Mouse (Mus musculus): ENCODE data around the gene Stra6. TPM values are rescaled to one million over a fixed set of nuclear protein-coding genes. Genes with fewer than 3 reads are reported as not detected.

The Stra6 gene
- not detected in 2 replicates for polyA plus RNA-seq (2011; ENCODE audit: insufficient read depth, insufficient read length, low replicate concordance, missing spikeins)

DNA sequence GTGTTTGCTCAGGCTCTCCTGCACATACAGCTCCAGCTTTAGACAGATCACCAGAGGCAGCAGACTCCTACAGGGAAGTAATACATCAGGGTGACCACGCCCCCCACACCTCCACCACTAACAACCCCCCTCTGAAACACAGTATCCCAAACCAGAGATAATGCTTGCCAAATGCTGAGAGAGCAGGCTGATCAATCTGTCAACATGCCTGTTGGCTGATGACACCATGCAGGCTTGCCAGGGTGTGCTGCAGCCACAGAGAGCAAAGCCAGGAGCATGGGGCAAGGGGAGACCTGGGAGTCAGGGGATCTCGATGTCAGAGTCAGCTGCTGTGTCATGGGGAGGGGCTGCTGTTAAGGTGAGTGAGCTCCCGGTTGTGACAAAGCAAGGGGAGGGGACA, at the start of gene Stra6:
Gene Stra6, plus strand, starts transcription at position 258 of the 400 bp plus-strand sequence.
- H3K4me1 ChIP-seq (ENCODE audit: control insufficient read depth, insufficient read depth, low read length) = no peaks in the 10 kb centered on the region
- WGBS = 6% methylated on average over 3 of the region's 3 CpGs
- no peak within 1 kb of the TSS for H3K4me3 ChIP-seq (replicated peaks; ENCODE audit: control insufficient read depth, low read depth, low read length)
- no peak within 1 kb of the TSS for H3K27ac ChIP-seq (ENCODE audit: control insufficient read depth, insufficient read depth, low read depth, low read length, poor library complexity)
- TF ChIP-seq CTCF (IDR thresholded peaks at IDR 0.05; ENCODE audit: control insufficient read depth, insufficient read depth, low read length) = no peak
- no peak for TF ChIP-seq POLR2A (IDR thresholded peaks at IDR 0.05; ENCODE audit: borderline replicate concordance, control insufficient read depth, low read depth, low read length)

DNA sequence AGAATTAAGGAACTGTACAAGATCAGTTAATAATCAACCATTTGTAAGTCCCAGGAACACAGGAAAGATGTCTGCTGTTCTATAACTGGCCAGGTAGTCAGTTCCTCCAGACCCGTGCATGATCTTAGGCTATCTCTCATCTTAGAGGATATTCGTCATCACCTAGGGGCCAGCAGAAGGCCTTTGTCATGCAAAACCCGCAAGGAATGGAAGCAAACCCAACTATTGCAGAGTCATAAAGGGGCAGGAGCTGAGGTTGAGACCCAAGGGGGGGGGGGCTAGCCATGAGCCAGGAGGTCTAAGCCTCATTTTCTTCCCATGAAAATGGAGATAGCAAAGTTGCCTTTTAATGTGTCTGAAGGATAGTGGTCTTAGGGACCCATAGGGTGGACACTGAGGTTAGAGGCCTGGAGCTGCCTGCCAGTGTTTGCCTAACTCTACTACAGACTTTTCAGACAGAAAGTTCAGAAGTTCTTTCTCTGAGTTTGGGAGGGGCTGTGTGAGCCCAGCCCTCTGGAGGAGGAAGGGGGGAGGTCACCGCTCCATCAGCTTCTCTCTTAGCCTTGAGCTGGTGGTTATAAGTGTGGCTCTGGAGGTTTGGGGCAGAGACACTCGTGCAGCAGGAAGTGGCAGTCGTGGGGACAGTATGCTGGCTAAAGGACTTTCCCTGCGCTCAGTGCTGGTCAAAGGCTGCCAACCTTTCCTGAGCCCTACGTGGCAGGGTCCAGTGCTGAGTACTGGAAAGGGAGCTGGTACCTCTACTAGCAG, 49.0 kb upstream of the Stra6 start:
- Histone ChIP-seq H3K27ac (ENCODE audit: control insufficient read depth, insufficient read depth, low read depth, low read length, poor library complexity) (no peak overlapping the region), H3K4me1 (ENCODE audit: control insufficient read depth, insufficient read depth, low read length) (no peaks in the 10 kb centered on the region), H3K4me3 (replicated peaks; ENCODE audit: control insufficient read depth, low read depth, low read length) (no peak overlapping the region)
- WGBS = 10% methylated on average over 8 of the region's 8 CpGs
- no peak for TF ChIP-seq POLR2A (IDR thresholded peaks at IDR 0.05; ENCODE audit: borderline replicate concordance, control insufficient read depth, low read depth, low read length)
- no peak for TF ChIP-seq CTCF (IDR thresholded peaks at IDR 0.05; ENCODE audit: control insufficient read depth, insufficient read depth, low read length)

DNA sequence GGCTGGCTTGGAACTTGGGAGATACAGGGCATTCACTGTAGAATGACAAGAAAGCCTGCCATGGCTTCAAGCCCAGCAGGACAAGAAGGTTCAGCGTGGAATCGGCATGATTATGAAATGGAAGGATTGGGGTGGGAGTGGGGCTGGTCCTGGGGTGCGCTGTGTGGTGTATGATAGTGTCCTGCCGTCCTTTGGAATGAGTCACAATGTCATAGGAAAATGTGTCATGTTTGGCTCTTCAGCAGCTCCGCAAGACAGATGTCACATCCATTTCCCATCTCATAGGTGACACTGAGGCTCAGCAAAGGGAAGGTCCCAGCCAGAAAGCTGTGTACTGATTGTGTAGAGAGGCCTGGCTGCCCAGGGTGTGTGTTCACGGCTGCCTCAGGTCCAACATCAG, 47.7 kb upstream of the Stra6 start:
- no peak overlapping the region for H3K27ac ChIP-seq (ENCODE audit: control insufficient read depth, insufficient read depth, low read depth, low read length, poor library complexity)
- WGBS = 77% methylated on average over 6 of the region's 6 CpGs
- H3K4me1 ChIP-seq (ENCODE audit: control insufficient read depth, insufficient read depth, low read length) = no peaks in the 10 kb centered on the region
- no peak for TF ChIP-seq POLR2A (IDR thresholded peaks at IDR 0.05; ENCODE audit: borderline replicate concordance, control insufficient read depth, low read depth, low read length)
- TF ChIP-seq CTCF (IDR thresholded peaks at IDR 0.05; ENCODE audit: control insufficient read depth, insufficient read depth, low read length) = no peak
- no peak overlapping the region for H3K4me3 ChIP-seq (replicated peaks; ENCODE audit: control insufficient read depth, low read depth, low read length)

GRCm38 (mm10) chr9:58016962-58017361, 46.6 kb upstream of the Stra6 start:
- WGBS = 72% methylated on average over 3 of the region's 3 CpGs
- Histone ChIP-seq H3K4me1 (ENCODE audit: control insufficient read depth, insufficient read depth, low read length) (no peaks in the 10 kb centered on the region), H3K4me3 (replicated peaks; ENCODE audit: control insufficient read depth, low read depth, low read length) (no peak overlapping the region), H3K27ac (ENCODE audit: control insufficient read depth, insufficient read depth, low read depth, low read length, poor library complexity) (no peak overlapping the region)
- no peak for TF ChIP-seq CTCF (IDR thresholded peaks at IDR 0.05; ENCODE audit: control insufficient read depth, insufficient read depth, low read length)
- TF ChIP-seq POLR2A (IDR thresholded peaks at IDR 0.05; ENCODE audit: borderline replicate concordance, control insufficient read depth, low read depth, low read length) = no peak

DNA sequence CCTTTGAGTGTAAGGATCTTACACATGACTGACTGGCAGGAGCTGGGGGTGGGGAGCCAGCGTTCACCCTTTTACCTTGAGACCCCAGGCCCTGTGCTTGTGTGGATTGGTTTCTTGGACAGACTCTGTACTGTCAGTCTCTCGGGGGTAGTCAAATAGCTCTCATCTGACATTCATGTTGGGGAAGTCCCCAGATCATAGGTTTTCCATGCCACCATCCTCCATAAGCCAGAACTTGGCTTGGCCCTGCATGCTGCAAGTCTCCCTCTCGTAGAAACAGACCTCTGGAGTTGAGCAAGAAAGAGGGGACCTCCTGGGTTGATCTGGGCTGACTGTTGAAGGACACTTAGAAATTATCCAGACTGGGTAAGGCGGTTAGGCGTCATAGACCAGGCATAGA, 45.2 kb upstream of the Stra6 start:
- H3K4me1 ChIP-seq (ENCODE audit: control insufficient read depth, insufficient read depth, low read length) = no peaks in the 10 kb centered on the region
- TF ChIP-seq POLR2A (IDR thresholded peaks at IDR 0.05; ENCODE audit: borderline replicate concordance, control insufficient read depth, low read depth, low read length) (no peak), CTCF (IDR thresholded peaks at IDR 0.05; ENCODE audit: control insufficient read depth, insufficient read depth, low read length) (no peak)
- H3K4me3 ChIP-seq (replicated peaks; ENCODE audit: control insufficient read depth, low read depth, low read length) = no peak overlapping the region
- H3K27ac ChIP-seq (ENCODE audit: control insufficient read depth, insufficient read depth, low read depth, low read length, poor library complexity) = no peak overlapping the region
- WGBS = 72% methylated on average over 5 of the region's 5 CpGs

DNA sequence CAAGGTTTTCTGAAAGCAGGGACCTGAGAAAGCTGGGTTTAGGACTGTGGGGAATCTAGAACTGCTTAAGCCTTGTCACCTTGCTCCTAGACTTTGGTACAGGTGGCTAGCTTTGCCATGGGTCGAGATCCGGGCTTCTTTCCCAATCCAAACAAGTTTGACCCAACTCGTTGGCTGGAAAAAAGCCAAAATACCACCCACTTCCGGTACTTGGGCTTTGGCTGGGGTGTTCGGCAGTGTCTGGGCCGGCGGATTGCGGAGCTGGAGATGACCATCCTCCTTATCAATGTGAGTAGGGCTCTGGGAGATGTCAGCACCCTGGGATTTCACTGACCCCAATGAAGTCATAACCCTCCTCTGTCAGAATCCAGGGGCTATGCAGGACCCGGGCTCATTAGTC, 37.6 kb upstream of the Stra6 start:
- no peak for TF ChIP-seq POLR2A (IDR thresholded peaks at IDR 0.05; ENCODE audit: borderline replicate concordance, control insufficient read depth, low read depth, low read length)
- TF ChIP-seq CTCF (IDR thresholded peaks at IDR 0.05; ENCODE audit: control insufficient read depth, insufficient read depth, low read length) = no peak
- H3K4me1 ChIP-seq (ENCODE audit: control insufficient read depth, insufficient read depth, low read length) = no peaks in the 10 kb centered on the region
- no peak overlapping the region for H3K27ac ChIP-seq (ENCODE audit: control insufficient read depth, insufficient read depth, low read depth, low read length, poor library complexity)
- H3K4me3 ChIP-seq (replicated peaks; ENCODE audit: control insufficient read depth, low read depth, low read length) = no peak overlapping the region
- WGBS = 79% methylated on average over 9 of the region's 9 CpGs

DNA sequence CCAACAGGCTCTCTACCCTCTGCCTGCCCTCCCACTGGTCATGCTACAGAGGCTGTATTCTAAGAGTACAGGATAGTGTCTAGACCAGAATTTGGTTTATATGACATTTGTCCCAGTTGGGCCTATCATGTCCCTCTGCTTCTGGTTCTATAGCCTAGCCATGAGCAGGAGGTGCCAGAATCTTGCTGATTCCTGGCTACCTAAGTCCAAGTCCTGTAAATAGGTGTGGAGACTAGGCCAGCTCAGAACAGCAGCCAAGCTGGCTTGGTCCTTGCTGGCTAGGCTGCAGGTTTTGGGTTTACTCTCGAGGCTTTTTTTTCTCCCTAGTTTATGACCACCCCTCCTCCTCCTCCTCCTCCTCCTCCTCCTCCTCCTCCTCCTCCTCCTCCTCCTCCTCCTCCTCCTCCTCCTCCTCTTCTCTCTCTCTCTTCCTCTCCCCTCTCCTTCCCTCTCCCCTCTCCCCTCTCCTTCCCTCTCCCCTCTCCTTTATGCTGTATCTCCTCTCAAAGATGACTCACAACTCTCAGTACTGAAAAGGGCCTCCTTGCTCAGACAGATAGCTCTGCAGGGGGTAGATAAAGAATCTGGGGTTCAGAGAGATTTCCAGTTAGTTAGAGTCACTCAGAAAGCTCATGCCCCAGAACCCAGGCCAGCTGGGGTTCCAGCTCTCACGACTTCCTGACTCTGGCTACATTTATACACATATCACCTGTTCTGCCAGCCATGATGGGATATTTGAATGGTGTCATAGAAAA, 36.0 kb upstream of the Stra6 start:
- no peak overlapping the region for H3K27ac ChIP-seq (ENCODE audit: control insufficient read depth, insufficient read depth, low read depth, low read length, poor library complexity)
- 28% methylated on average over 2 of the region's 2 CpGs for WGBS
- H3K4me1 ChIP-seq (ENCODE audit: control insufficient read depth, insufficient read depth, low read length) = no peaks in the 10 kb centered on the region
- no peak overlapping the region for H3K4me3 ChIP-seq (replicated peaks; ENCODE audit: control insufficient read depth, low read depth, low read length)
- TF ChIP-seq POLR2A (IDR thresholded peaks at IDR 0.05; ENCODE audit: borderline replicate concordance, control insufficient read depth, low read depth, low read length) (no peak), CTCF (IDR thresholded peaks at IDR 0.05; ENCODE audit: control insufficient read depth, insufficient read depth, low read length) (no peak)

DNA sequence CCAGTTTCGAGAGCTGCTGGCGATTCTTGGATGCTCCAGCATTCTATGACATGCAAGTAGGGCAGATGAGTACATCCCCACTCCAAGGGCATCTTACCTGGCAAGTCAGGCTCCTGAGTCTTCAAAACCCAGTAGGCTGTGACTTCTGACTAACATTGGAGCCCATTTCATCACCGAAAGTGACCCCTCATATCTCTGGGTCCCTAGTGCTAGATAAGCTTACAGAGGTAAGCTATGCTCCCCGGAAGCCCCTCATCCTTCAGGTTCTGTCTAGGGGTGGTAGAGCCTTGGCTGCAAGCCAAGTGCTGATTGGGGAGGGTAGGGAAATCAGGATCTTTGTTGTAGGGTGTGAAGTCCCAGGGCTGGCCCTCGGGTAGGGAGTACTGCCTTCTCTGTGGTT, 34.7 kb upstream of the Stra6 start:
- no peak overlapping the region for H3K27ac ChIP-seq (ENCODE audit: control insufficient read depth, insufficient read depth, low read depth, low read length, poor library complexity)
- 63% methylated on average over 5 of the region's 5 CpGs for WGBS

More for the DNA sequence above, 34.7 kb upstream of the Stra6 start:
- no peak for TF ChIP-seq POLR2A (IDR thresholded peaks at IDR 0.05; ENCODE audit: borderline replicate concordance, control insufficient read depth, low read depth, low read length)
- no peak for TF ChIP-seq CTCF (IDR thresholded peaks at IDR 0.05; ENCODE audit: control insufficient read depth, insufficient read depth, low read length)
- Histone ChIP-seq H3K4me1 (ENCODE audit: control insufficient read depth, insufficient read depth, low read length) (no peaks in the 10 kb centered on the region), H3K4me3 (replicated peaks; ENCODE audit: control insufficient read depth, low read depth, low read length) (no peak overlapping the region)

Measured in bone marrow, adult 2 months (tissue).